Mouse (Mus musculus): ENCODE measurements around the gene Elavl1. TPM values are rescaled to one million over a fixed set of nuclear protein-coding genes. Genes with fewer than 3 reads are reported as not detected.

Gene Elavl1
- polyA plus RNA-seq, 1 experiment from 2014 or later = 162 TPM

- 94% methylated on average over 5 of the region's 5 CpGs for WGBS
- Histone ChIP-seq H3K27ac (no peak overlapping the region), H3K9me3 (replicated peaks; ENCODE audit: low read length) (no peaks in the 10 kb centered on the region), H3K4me2 (ENCODE audit: low read length) (no peak overlapping the region), H3K4me3 (replicated peaks; ENCODE audit: low read depth, low read length) (no peak overlapping the region), H3K27me3 (ENCODE audit: insufficient read depth, low read length) (no peaks in the 10 kb centered on the region), H3K36me3 (ENCODE audit: insufficient read depth, low read length) (peaks cover 50% of the 10 kb centered on the region), H3K9ac (ENCODE audit: low read depth, low read length) (no peak overlapping the region), H3K4me1 (replicated peaks; ENCODE audit: insufficient read depth, low read length) (peaks cover 3% of the 10 kb centered on the region)
- ATAC-seq (replicated peaks; ENCODE audit: low FRiP score, low read depth) (no peak), DNase-seq (ENCODE audit: low spot score) (no peak)
- TF ChIP-seq CTCF (IDR thresholded peaks at IDR 0.05; ENCODE audit: low read depth) = no peak
These were observed 80.2 kb downstream of the Elavl1 start for GRCm38 (mm10) chr8:4245061-4245460.

- peak overlapping the region; percentile 78 for H3K27ac ChIP-seq
- ATAC-seq (replicated peaks; ENCODE audit: low FRiP score, low read depth) = no peak; the same call in 1 of the 2 replicates
- no peaks in the 10 kb centered on the region for H3K9me3 ChIP-seq (replicated peaks; ENCODE audit: low read length)
- no peak for TF ChIP-seq CTCF (IDR thresholded peaks at IDR 0.05; ENCODE audit: low read depth)
- H3K36me3 ChIP-seq (ENCODE audit: insufficient read depth, low read length) = peaks cover 21% of the 10 kb centered on the region; the same call in 1 of the 2 replicates
- 13% methylated on average over 19 of the region's 19 CpGs for WGBS
- H3K4me1 ChIP-seq (replicated peaks; ENCODE audit: insufficient read depth, low read length) = peaks cover 11% of the 10 kb centered on the region
- H3K9ac ChIP-seq (ENCODE audit: low read depth, low read length) = peak overlapping the region; percentile 63
- peak overlapping the region; percentile 84 for H3K4me2 ChIP-seq (ENCODE audit: low read length)
- H3K27me3 ChIP-seq (ENCODE audit: insufficient read depth, low read length) = no peaks in the 10 kb centered on the region
- DNase-seq (ENCODE audit: low spot score) = no peak
- H3K4me3 ChIP-seq (replicated peaks; ENCODE audit: low read depth, low read length) = peak overlapping the region; percentile 80
These were observed 85.9 kb downstream of the Elavl1 start for GRCm38 (mm10) chr8:4239193-4239890.

- Histone ChIP-seq H3K36me3 (ENCODE audit: insufficient read depth, low read length) (0 out of 2 replicates have a peak, but pooled peaks cover 14% of the 10 kb centered on the region), H3K9me3 (replicated peaks; ENCODE audit: low read length) (no peaks in the 10 kb centered on the region), H3K4me3 (replicated peaks; ENCODE audit: low read depth, low read length) (peak within 1 kb of the TSS; percentile 80), H3K4me1 (replicated peaks; ENCODE audit: insufficient read depth, low read length) (peaks cover 11% of the 10 kb centered on the region), H3K4me2 (ENCODE audit: low read length) (peak within 1 kb of the TSS; percentile 84), H3K27ac (peak within 1 kb of the TSS; percentile 78), H3K27me3 (ENCODE audit: insufficient read depth, low read length) (no peaks in the 10 kb centered on the region), H3K9ac (ENCODE audit: low read depth, low read length) (peak within 1 kb of the TSS; percentile 63)
- DNase-seq (ENCODE audit: low spot score) (peak; percentile 99), ATAC-seq (replicated peaks; ENCODE audit: low FRiP score, low read depth) (peak; percentile 97)
- peak; percentile 63 for TF ChIP-seq CTCF (IDR thresholded peaks at IDR 0.05; ENCODE audit: low read depth)
- under 1% methylated on average over 59 of the region's 71 CpGs for WGBS
These were observed 86.6 kb downstream of the Elavl1 start, which contains the start of the genes Map2k7 and Gm49320 for GRCm38 (mm10) chr8:4238434-4239192. TSS of gene Map2k7 (plus strand) at chr8:4238740. TSS of gene Gm49320 (plus strand) at chr8:4238865.

GRCm38 (mm10) chr8:4237814-4238433, 87.3 kb downstream of the Elavl1 start:
- peak overlapping the region; percentile 80 for H3K4me3 ChIP-seq (replicated peaks; ENCODE audit: low read depth, low read length)
- H3K27me3 ChIP-seq (ENCODE audit: insufficient read depth, low read length) = no peaks in the 10 kb centered on the region
- H3K9me3 ChIP-seq (replicated peaks; ENCODE audit: low read length) = no peaks in the 10 kb centered on the region
- H3K9ac ChIP-seq (ENCODE audit: low read depth, low read length) = peak overlapping the region; percentile 47
- peak overlapping the region; percentile 78 for H3K27ac ChIP-seq
- H3K4me1 ChIP-seq (replicated peaks; ENCODE audit: insufficient read depth, low read length) = peaks cover 11% of the 10 kb centered on the region
- TF ChIP-seq CTCF (IDR thresholded peaks at IDR 0.05; ENCODE audit: low read depth) = no peak
- 0 out of 2 replicates have a peak, but pooled peaks cover 7% of the 10 kb centered on the region for H3K36me3 ChIP-seq (ENCODE audit: insufficient read depth, low read length)
- H3K4me2 ChIP-seq (ENCODE audit: low read length) = peak overlapping the region; percentile 48
- 19% methylated on average over 15 of the region's 15 CpGs for WGBS
- DNase-seq (ENCODE audit: low spot score) (no peak), ATAC-seq (replicated peaks; ENCODE audit: low FRiP score, low read depth) (0 out of 2 replicates have a peak, but pooled peaks have one; percentile 1)

Other genes with a start within 250 kb of the Elavl1 start
- gene Cd209f, start 219.6 kb downstream of the Elavl1 start, polyA plus RNA-seq (2015; fragmentation: Nextera tagmentation; extraction: Ambion mirVana) = 0.08 and 0.19 TPM in 2 replicates
- gene Cd209g, start 191.3 kb downstream of the Elavl1 start, polyA plus RNA-seq (2015; fragmentation: Nextera tagmentation; extraction: Ambion mirVana) = not detected in 2 replicates
- 16.5 and 17.1 TPM in 2 replicates for gene Evi5l, start 158.8 kb downstream of the Elavl1 start, polyA plus RNA-seq (2015; fragmentation: Nextera tagmentation; extraction: Ambion mirVana)
- gene Prr36, start 108.0 kb downstream of the Elavl1 start, polyA plus RNA-seq (2015; fragmentation: Nextera tagmentation; extraction: Ambion mirVana) = 2.8 and 3.0 TPM in 2 replicates
- 1.6 and 1.8 TPM in 2 replicates for gene Lrrc8e, start 98.6 kb downstream of the Elavl1 start, polyA plus RNA-seq (2015; fragmentation: Nextera tagmentation; extraction: Ambion mirVana)
- gene Map2k7, start 86.7 kb downstream of the Elavl1 start, polyA plus RNA-seq (2015; fragmentation: Nextera tagmentation; extraction: Ambion mirVana) = 28.0 and 30.1 TPM in 2 replicates
- gene Gm49320, start 86.5 kb downstream of the Elavl1 start, polyA plus RNA-seq (2015; fragmentation: Nextera tagmentation; extraction: Ambion mirVana) = 0.97 and 1.2 TPM in 2 replicates
- 2.3 and 2.9 TPM in 2 replicates for gene Tgfbr3l, start 77.2 kb downstream of the Elavl1 start, polyA plus RNA-seq (2015; fragmentation: Nextera tagmentation; extraction: Ambion mirVana)
- gene Snapc2, start 72.3 kb downstream of the Elavl1 start, polyA plus RNA-seq (2015; fragmentation: Nextera tagmentation; extraction: Ambion mirVana) = 42.4 and 43.1 TPM in 2 replicates
- 78.0 and 78.6 TPM in 2 replicates for gene Ctxn1, start 66.1 kb downstream of the Elavl1 start, polyA plus RNA-seq (2015; fragmentation: Nextera tagmentation; extraction: Ambion mirVana)
- 61.1 and 64.7 TPM in 2 replicates for gene Timm44, start 49.5 kb downstream of the Elavl1 start, polyA plus RNA-seq (2015; fragmentation: Nextera tagmentation; extraction: Ambion mirVana)
- gene Ccl25, start 203 bp downstream of the Elavl1 start, polyA plus RNA-seq (2015; fragmentation: Nextera tagmentation; extraction: Ambion mirVana) = 10.0 and 10.4 TPM in 2 replicates
- 18.8 and 19.9 TPM in 2 replicates for gene Cers4, start 167.6 kb upstream of the Elavl1 start, polyA plus RNA-seq (2015; fragmentation: Nextera tagmentation; extraction: Ambion mirVana)